Mouse (Mus musculus) ES-CJ7 (cell line): ENCODE measurements around the gene Wfdc3.

Experiments
- DNase-seq: peaks from one replicate; pipeline ENCODE4 v3.0.0; 2011; ENCODE audit warnings: low read depth, low spot score

The Wfdc3 gene

GRCm38 (mm10) chr2:164776130-164776529 is 30.4 kb upstream of the Wfdc3 start:
- no peak for DNase-seq

- DNase-seq: no peak
Observed at GRCm38 (mm10) chr2:164773989-164774364, 28.2 kb upstream of the Wfdc3 start.

GRCm38 (mm10) chr2:164773229-164773988 is 27.7 kb upstream of the Wfdc3 start:
- no peak for DNase-seq

- DNase-seq: no peak
Observed at GRCm38 (mm10) chr2:164771123-164771522, 25.4 kb upstream of the Wfdc3 start.

- no peak for DNase-seq
Observed at GRCm38 (mm10) chr2:164770279-164770678, 24.5 kb upstream of the Wfdc3 start.

- peak; percentile 99 for DNase-seq
Observed at GRCm38 (mm10) chr2:164769258-164770037, 23.7 kb upstream of the Wfdc3 start, which contains the start of gene Ube2c. Ube2c (plus strand) TSS chr2:164769898.

GRCm38 (mm10) chr2:164767812-164768540 is 22.2 kb upstream of the Wfdc3 start:
- DNase-seq: no peak

- DNase-seq: no peak
Observed at GRCm38 (mm10) chr2:164765841-164766240, 20.1 kb upstream of the Wfdc3 start.

GRCm38 (mm10) chr2:164762593-164762992 is 16.9 kb upstream of the Wfdc3 start:
- DNase-seq: no peak

- no peak for DNase-seq
Observed at GRCm38 (mm10) chr2:164761971-164762370, 16.2 kb upstream of the Wfdc3 start.

- peak; percentile 45 for DNase-seq
Observed at GRCm38 (mm10) chr2:164761502-164761901, 15.8 kb upstream of the Wfdc3 start.

GRCm38 (mm10) chr2:164760059-164760833 is 14.5 kb upstream of the Wfdc3 start:
- DNase-seq: no peak

- DNase-seq: no peak
Observed at GRCm38 (mm10) chr2:164758692-164759091, 13.0 kb upstream of the Wfdc3 start.

GRCm38 (mm10) chr2:164757841-164758240 is 12.1 kb upstream of the Wfdc3 start:
- DNase-seq: no peak

- DNase-seq: no peak
Observed at GRCm38 (mm10) chr2:164754800-164755199, 9.1 kb upstream of the Wfdc3 start.

- DNase-seq: no peak
Observed at GRCm38 (mm10) chr2:164754105-164754504, 8.4 kb upstream of the Wfdc3 start.

- no peak for DNase-seq
Observed at GRCm38 (mm10) chr2:164752454-164752853, 6.7 kb upstream of the Wfdc3 start.

GRCm38 (mm10) chr2:164748991-164749390 is 3.3 kb upstream of the Wfdc3 start:
- DNase-seq: no peak

GRCm38 (mm10) chr2:164748191-164748590 is 2.5 kb upstream of the Wfdc3 start:
- no peak for DNase-seq

GRCm38 (mm10) chr2:164746693-164747092 is 962 bp upstream of the Wfdc3 start:
- no peak for DNase-seq

GRCm38 (mm10) chr2:164744987-164745386 is 744 bp downstream of the Wfdc3 start:
- DNase-seq: no peak
